Mouse (Mus musculus): ENCODE results near the gene Abhd16a.
"Not testable (repeated sequence)": the region's sequence is repeated elsewhere in the genome, so short reads cannot be mapped to it uniquely, and the experiment has no call there.

Abhd16a gene

DNA sequence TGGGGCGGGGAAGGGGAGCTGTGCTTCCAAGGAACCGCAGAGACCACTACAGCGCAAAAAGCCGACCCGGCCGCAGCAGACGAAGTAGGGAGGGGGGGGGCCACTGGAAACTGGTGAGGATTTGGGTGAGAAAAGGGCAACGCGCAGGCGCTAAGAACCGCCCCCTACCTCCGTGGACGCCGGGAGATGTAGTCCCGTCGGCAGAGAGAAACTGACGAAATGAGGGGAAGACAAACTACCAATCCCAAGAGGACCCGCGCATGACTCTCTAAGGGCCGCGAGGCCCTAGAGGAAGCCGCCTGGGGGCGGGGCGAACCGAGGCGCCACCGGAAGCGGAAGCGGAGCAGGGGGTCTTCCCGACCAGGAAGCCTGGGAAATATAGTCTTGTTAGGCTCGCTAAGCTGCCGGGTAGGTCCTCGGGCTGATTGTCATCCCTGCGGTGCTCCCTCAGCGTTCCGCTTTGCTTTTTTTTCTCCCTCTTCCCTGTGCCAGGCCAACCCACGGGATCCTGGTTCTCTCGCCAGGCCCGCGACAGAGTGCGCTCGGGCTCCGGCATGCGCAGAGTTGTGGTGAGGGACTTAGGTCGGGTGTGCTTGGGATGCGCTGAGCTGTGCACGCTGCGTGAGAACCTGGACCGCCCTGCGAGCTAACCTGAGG is 32.2 kb downstream of the Abhd16a start, which contains the start of gene Gpank1:
Gene Gpank1 (plus strand): TSS at position 313 of the 657 bp plus-strand sequence.
- peak; percentile 99 for DNase-seq (ENCODE audit: low read depth)

- DNase-seq (ENCODE audit: low read depth) = peak; percentile 83
Measured at GRCm38 (mm10) chr17:35121871-35122303, 32.8 kb downstream of the Abhd16a start, which contains the start of gene Csnk2b. Gene Csnk2b, minus strand, starts transcription at chr17:35122053.

GRCm38 (mm10) chr17:35123287-35123686 is 34.2 kb downstream of the Abhd16a start:
- DNase-seq (ENCODE audit: low read depth) = not testable (repeated sequence)

GRCm38 (mm10) chr17:35124261-35124896 is 35.3 kb downstream of the Abhd16a start:
- not testable (repeated sequence) for DNase-seq (ENCODE audit: low read depth)

- no peak for DNase-seq (ENCODE audit: low read depth)
Measured at GRCm38 (mm10) chr17:35125081-35125480, 36.0 kb downstream of the Abhd16a start.

DNA sequence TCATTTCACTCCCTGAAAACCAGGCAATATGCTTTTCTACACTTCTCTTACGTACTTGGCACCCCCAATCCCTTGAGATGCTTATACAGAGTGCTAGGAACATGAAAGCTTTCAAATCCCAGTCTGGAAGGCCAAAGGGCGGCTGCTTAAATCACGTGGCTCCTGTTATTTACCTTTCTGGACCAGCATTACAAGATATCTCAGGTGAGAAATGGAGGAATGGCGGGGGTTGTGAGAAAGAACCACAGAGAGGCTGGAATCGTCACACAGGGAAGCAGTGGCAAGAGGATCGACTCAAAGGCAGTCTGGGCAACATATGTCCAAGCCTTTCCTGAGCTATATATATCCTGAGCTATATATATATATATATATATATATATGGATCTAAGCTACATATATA is 36.5 kb downstream of the Abhd16a start:
- no peak for DNase-seq (ENCODE audit: low read depth)

GRCm38 (mm10) chr17:35126206-35126611 is 37.1 kb downstream of the Abhd16a start, which contains the start of gene D17H6S53E:
Gene D17H6S53E, plus strand, starts transcription at chr17:35126373.
- peak; percentile 89 for DNase-seq (ENCODE audit: low read depth)

DNA sequence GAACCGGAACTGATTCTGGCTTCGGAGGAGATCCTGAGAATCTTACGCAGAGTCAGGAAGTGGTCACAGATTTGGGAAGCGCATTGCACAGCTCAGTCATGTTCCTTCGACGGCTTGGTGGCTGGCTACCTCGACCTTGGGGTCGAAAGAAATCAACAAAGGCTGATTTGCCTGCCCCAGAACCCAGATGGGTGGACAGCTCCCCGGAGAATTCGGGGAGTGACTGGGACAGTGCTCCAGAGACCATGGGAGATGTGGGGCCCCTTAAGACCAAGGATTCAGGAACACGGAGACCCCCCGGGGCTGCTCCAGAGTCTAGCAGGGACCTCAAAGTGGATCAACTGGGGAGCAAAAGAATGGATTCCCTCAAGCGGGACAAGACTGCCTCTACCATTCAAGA is 38.0 kb downstream of the Abhd16a start:
- no peak for DNase-seq (ENCODE audit: low read depth)

DNA sequence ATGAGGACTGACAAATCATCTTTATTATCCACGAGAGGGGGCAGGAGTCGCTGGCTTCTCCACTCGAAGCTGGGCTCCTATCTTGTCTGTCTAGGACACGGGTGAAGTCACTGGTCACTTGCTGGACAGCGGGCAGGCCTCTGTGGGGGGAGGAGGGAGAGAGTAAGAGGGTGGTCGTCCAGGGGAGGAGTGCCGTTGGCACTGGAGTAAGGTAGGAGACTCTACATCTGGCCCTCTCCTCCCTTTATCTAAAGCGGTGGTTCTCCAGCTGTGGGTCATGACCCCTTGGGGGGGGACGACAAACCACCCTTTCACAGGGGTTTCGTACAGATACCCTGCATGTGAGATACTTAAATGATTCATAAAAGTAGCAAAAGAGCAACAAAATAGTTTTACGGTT is 39.9 kb downstream of the Abhd16a start:
- no peak for DNase-seq (ENCODE audit: low read depth)

DNA sequence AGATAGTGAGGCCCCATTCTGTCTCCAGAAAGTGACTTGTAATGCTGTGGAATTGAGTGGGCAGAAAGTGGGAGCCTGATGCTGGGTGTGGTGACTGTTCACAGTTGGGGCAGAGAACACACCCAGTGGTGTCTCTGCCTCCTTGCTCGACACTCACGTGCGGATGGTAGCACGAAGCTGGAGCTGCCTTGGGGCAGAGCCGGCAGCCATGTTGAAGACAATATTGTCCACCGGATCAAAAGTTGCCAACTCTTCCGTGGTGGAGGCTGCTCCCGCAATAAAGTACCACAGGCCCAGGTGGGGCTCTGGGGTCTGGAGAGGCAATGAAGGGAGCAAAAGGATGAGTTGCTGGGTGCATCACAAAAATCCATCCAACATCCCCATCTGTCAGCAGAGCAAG is 42.0 kb downstream of the Abhd16a start:
- DNase-seq (ENCODE audit: low read depth) = no peak

- no peak for DNase-seq (ENCODE audit: low read depth)
Measured at GRCm38 (mm10) chr17:35131500-35132173, 42.6 kb downstream of the Abhd16a start, which contains the start of gene Apom. Gene Apom, minus strand, starts transcription at chr17:35132050.

DNA sequence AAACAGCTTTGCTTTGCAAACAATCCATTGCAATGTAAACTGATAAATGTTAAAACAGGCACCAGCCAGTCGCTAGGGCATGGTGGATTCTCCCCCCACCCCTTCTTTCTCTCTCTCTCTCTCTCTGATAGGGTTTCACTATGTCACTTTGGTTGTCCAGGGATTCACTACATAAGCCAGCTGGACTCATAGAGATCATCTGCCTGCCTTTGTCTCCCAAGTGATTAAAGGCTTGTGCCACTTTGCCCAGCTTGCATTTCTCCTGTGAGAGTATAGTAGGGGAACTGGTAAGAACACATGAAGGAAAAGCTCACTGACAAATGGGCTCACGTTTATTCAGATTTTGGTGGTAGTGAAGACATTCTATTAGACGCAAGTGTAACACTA is 43.1 kb downstream of the Abhd16a start:
- DNase-seq (ENCODE audit: low read depth) = no peak

- DNase-seq (ENCODE audit: low read depth) = no peak
Measured at GRCm38 (mm10) chr17:35133517-35133916, 44.5 kb downstream of the Abhd16a start.

GRCm38 (mm10) chr17:35134801-35135590 is 45.9 kb downstream of the Abhd16a start, which contains the start of gene Bag6:
Gene Bag6, plus strand, starts transcription at chr17:35135178.
- DNase-seq (ENCODE audit: low read depth) = peak; percentile 98

- DNase-seq (ENCODE audit: low read depth) = no peak
Measured at GRCm38 (mm10) chr17:35135591-35136320, 46.7 kb downstream of the Abhd16a start.

- no peak for DNase-seq (ENCODE audit: low read depth)
Measured at GRCm38 (mm10) chr17:35139269-35139668, 50.2 kb downstream of the Abhd16a start.

DNA sequence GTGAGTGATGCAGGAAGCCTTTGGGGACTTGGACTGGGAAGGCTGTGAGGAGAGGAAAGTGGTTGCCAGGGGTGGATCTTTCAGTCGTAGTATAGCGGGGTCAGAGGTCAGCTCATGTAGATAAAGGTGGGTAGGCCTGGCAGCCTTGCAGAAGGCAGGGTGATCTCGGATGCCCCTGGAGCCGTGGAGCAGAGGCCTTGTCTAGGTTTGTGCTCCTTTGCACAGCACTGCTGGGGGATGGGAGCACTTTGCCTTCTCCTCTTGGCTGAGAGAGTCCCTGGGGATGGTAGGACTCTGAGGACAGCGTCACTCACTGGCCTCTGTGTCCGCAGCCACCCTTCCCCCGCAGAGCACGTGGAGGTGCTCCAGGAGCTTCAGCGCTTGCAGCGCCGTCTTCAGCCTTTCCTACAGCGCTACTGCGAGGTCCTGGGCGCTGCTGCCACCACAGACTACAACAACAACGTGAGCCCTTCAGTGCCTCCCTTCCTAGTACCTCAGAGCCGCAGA is 51.5 kb downstream of the Abhd16a start:
- no peak for DNase-seq (ENCODE audit: low read depth)

- no peak for DNase-seq (ENCODE audit: low read depth)
Measured at GRCm38 (mm10) chr17:35141971-35142370, 52.9 kb downstream of the Abhd16a start.

GRCm38 (mm10) chr17:35146139-35146538 is 57.1 kb downstream of the Abhd16a start:
- DNase-seq (ENCODE audit: low read depth) = no peak

GRCm38 (mm10) chr17:35147348-35147747 is 58.3 kb downstream of the Abhd16a start:
- DNase-seq (ENCODE audit: low read depth) = no peak
